Mouse (Mus musculus): Measurements from ENCODE around the gene Frmd8.

The Frmd8 gene

GRCm38 (mm10) chr19:5848826-5849672 is 26.0 kb downstream of the Frmd8 start:
- peak; percentile 50 for DNase-seq

DNA sequence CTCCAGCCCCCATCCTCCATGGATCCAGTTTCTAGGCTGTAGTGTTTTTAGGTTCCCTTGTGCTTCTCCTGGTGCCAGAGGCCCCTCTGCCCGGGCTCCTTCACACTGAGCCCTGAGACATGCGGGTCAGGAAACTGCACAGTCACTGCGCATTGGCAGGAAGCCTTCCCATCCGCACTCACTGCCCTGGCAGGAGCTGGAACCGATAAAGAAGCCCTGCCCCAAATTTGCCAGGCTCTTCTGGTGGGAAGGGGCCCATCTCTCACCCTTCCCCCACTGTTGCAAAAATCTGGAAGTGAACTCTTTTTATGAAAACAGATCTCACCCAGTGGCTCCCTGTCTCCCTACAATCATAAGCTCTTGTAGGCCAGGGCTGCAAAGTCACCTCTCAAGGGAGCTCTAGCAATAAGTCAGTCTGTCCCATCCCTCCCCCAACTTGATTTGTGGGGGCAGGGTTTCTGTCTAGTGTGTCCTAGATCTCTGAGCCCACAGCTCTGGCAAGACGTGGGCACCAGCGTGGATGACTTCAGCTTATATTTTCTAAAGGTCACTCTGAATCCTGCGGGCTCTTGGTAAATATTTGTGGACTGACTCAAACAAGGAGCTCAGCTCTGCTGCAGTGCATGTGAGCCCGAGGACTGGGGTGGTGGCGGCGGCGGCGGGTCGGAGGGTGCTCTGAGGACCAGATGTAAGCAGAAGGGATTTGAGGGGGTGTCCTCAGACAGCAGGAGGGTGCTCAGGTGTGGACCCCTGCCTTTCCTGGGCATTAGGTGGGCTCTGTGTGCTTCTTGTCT is 26.8 kb downstream of the Frmd8 start:
- DNase-seq: no peak

- no peak for DNase-seq
These were observed 27.7 kb downstream of the Frmd8 start for GRCm38 (mm10) chr19:5847306-5847796.

DNA sequence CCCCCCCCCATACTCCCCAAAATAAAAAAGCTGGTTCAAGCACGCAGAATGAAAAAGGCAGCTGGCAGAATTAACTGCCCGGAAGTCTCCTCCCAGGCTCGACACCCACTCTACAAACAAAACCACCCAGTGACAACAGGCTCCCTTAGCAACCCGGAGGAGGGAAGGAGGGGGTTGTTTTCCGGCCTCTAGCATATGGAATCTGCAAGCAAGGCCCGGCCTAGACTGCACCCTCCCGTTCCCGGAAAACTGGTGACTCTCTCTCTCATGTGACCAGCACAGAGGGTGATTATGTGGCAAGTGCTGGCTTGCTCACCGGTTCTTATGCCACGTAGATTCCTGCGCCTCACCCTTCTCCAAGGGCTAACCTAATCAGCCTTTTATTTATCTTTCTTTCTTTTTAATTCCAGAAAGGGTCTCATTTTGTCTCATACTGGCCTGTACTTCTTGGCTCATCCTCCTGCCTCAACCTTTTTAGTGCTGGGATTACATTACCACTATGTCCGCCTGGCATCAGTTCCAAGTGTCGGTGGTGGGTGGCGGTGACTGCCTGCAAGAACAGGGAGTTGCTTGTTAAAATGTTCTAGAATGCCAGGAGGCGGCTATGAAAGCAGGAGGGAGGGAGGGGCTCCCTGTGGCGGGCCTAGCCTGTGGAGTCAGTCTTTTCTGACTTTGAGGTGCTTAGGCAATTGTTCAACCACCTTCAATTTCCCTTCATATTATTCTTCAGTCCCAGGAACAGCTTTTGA is 28.3 kb downstream of the Frmd8 start:
- peak; percentile 92 for DNase-seq

DNA sequence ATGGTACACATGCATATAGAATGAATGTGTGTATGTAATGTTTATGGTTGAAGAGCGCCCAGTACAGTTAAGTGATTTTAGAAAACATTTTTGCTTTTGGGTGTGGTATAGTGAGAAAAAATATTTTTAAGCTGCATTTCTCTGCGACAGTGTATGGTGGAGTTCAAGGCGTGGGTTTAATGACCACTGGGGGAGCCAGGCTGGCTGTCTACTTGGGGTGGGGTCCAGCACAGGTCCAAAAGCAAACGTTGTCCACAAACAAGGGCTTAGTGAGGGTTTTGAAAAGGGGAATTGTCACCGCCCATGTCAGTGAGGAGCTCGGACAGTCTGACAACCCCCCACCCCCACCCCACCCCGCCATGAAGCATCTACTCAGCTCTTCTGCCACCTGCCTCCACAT is 28.9 kb downstream of the Frmd8 start:
- DNase-seq: no peak

DNA sequence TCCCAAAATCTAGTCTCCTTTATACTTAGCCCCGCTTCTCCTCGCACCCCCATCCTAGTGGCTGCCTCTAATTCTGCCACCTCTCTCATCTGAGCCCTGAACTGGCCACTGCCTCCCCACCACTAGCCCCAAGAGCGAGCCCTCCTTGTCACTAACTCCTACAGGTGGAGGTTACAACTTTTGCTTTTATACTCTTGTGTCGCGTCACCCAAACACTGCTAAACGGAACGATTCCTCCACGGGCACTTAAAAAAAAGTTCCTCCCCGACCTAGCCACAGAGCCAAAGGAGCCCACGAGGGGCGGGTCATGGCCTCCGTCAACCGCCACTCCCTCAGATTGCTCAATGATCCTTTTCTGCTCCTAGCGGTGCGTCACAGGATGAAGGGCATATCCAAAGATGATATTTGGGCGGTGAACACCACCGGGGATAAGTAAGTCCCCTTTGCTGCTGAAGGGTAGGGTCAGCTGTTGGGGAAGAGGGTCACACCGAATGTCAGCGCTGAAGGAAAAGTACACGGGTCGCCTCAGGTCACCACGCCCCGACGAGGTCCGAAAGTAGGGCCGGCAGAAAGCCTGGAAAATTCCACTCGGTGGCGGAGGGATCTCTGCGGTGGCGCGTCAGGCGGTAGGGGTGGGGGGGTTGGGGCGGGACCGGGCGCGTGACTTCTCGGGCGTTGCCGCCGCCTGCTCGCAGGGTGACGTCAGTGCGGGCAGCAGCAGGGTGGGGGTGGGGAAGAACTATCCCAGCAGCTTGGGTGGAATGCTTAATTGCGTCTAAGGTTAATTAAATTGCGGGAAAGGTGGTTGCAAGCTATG is 29.5 kb downstream of the Frmd8 start:
- DNase-seq: peak; percentile 95

GRCm38 (mm10) chr19:5844831-5845318 is 30.2 kb downstream of the Frmd8 start:
- DNase-seq: no peak

GRCm38 (mm10) chr19:5843781-5844691 is 31.0 kb downstream of the Frmd8 start:
- no peak for DNase-seq

DNA sequence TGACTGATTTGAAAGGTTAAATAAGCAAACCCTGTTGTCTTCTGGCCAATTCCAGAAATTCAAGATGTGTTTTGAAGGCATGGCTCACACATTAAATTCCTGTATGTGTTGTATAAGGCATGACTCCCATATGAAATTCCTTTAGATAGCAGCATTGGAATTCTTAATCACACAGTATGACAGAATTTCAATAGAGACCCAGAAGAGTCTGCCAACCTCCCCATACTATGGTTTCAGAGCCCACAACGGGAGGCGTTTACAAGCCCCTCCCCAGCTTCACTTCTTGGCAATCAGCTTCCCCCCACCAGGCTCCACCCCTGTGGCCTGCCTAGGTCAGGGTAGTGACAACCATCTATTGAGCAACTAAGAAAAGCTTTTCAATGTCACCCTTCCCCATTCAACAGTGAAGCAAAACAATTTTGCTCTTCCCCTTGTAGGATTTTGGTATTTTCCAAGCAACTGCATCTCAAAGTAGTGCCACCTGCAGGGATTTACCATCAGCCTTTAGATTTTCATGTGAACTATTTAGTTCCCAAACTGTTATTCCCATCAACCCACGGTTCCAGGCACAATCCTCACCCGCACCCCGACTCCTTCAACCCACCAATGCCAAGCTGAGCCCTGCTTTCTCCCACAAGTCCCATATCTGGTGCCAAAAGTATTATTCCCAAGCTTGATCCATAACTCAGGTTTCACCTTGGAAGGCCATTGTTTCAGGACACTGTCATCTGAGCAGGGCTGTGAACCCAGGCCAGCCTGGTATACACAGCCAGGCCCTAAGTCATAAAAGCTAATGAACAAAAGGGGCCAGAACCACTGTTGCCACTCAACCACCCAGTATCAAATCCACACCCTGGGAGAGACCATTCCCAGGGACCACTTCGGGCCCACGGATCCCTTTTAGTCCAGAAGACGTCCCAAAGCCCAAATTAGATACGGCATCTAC is 32.0 kb downstream of the Frmd8 start:
- peak; percentile 49 for DNase-seq

DNA sequence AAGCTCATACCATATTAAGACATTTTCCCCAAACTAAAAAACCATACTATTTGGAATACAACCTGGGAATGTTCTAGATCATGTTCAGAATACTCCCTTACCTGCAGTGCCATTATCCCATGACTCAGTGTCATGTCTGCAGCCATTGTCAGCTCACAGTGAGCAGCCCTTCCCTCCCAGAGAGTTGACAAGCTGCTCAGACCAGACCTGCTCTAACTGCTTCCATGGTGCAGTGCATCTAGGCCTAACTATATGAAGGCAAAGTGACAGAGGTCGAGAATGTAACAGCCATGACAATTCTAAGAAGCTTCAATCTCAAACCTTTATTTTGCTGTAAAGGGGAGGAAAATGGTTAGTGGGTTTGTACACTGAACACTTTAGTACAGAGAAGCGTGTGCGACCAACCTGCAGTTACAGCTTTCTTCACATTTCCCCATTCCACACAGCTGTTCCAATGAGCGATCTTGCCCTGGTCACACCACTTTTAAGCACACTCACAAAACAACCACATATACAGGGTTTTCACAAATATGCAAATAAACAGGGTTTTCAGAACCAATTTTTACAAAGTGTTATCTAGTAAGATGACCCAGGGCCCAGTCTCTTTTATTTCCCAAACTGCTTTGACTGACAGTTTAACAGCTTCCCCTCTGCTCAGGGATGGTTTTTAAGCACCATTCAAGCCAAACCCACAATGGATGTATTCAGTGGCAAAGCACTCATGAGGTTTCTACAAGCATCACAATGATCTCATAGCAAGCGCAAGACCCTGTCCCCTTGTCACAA is 32.9 kb downstream of the Frmd8 start:
- DNase-seq: peak; percentile 34

GRCm38 (mm10) chr19:5841389-5841946 is 33.6 kb downstream of the Frmd8 start:
- no peak for DNase-seq

DNA sequence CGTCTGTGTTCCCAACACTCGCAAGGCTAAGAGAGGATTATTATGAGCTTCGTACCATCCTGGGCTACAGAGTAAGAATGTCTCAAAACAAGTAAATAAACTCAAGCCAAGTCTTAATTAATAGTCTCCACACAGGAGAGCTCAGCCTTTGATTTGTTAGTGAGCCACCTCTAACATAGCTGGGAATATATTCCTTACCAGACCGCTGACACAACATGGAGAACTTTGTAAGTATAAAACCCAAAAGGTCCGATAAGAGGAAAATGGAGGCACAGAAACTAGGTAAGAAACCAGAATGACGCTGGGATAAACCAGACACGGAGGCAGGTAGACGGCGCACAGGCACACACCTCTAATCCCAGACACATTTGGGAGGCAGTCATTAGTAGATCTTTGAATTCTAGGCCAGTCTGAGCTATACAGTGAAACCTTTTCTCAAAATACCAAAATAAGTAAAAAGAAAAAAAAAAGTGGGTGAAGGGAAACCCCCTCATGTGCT is 34.1 kb downstream of the Frmd8 start:
- no peak for DNase-seq

DNA sequence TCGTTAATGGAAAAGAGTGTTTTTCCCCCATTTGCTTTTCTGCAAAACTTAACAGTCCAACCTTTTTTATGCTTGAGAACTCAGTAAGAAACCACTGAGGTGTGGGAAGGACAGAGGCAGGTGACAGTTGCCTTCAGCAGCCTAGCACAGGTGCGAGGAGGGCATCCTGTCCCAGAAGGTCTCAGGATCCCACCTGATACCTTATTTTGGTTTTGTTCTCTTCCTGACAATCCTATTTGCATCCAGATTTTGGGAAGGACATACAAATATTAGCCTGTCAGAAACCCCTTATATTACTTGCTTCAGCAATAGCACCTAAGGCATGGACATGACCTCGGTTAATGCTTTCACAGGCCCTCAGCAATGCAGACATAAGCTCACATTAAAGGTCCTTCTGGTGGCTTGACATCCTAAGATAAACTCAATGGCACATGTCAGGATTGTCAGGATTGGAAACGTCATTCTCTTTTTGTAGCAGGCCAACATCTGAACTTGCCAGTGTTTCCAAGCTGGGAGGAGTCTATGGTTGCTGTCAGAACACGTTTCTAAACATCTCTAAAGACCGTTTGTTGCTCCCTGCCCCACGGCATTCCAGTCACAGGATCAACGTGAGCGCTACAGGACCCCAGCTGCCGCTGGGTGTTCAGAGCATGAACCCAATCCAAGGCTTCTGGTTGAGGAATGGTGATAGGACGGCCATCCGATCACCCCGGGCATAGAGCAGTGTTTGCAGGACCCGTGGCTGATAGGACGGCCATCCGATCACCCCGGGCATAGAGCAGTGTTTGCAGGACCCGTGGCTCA is 34.8 kb downstream of the Frmd8 start:
- DNase-seq: no peak

DNA sequence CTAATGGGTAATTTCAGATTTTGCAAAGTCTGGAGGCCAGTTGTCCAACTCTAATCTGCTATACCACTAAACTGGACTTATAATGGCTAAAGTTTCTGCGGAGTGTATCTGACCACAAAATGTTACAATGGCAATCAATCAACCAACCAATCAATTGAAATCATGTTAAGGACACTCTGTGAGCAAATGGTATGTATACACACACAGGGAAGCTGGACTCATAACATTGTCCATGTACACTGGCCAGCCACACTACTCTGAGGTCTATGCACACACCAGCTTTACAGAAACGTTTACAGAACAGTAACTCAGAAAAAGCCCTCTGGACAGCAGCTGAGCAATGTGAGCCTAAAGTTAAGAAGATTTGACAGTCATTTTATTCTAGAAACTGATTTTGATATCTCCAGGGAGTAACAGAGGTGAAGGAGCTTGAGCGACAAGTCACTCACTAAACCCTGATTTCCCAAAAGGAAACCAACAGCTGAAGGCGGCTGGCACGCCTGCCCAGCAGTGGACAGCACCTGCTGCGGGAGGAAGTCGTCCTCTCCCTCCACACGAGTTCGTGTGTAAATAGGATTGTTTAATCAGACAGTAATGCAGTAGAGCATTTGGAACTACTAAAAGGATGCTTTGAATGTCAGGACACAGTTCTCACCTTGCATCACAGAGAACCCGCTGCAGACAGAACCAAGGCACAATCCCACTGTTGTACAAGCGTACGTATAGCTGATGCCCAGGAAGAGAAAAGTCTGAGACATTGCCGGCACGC is 35.6 kb downstream of the Frmd8 start:
- no peak for DNase-seq

DNA sequence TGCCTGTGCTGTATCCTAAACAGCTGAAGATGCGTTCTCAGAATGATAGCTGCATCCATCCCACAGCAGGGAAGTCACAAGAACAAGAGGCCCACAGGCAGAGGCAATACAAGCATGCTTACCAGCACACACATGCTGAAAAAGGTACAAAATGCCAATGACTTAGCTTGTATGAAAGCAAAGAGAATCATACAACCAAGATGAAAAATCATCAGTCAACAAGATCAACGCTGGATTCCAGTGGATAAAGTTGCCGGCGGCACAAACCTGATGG is 36.2 kb downstream of the Frmd8 start:
- DNase-seq: no peak

DNA sequence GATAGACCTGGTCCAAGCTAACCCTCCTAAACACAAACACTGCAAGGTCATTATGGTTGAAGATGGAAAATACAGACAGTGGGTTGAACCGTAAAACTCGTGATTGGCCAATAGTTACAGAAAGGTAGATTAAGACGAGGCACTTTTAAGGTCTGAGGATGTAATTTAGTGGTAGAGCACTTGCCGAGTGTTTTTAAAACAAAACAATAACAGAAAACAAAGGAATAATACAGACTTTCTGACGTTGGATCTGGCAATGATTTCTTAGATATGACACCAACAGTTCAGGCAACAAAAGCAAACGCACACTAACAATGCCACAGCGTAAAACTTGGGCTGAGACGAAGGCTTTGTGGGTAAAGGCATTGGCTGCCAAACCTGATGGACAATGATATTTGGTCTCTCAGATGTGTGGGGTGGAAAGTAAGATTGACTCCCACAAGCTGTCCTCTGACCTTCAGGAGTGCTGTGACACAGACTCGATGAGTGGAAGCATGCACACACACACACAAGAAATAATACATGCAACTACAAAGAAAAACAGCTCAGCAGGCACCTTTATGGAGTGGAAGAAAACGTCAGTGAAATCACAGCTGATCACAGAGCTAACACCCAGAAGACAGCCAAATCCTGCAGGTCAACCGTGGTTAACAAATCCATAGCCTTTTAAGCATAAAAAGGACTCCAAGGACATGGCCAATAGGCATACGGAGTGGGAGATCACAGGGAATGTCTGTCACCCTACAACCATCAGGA is 36.8 kb downstream of the Frmd8 start:
- DNase-seq: no peak

Data from embryo, embryonic 11 days (tissue).